Mouse (Mus musculus): Measurements from ENCODE around the gene Dync1li2.

Dync1li2 gene

GRCm38 (mm10) chr8:104442299-104443124 lies at the start of gene Dync1li2:
Gene Dync1li2, minus strand, starts transcription at chr8:104443047.
- DNase-seq (ENCODE audit: low read depth, low spot score) = peak; percentile 96

DNA sequence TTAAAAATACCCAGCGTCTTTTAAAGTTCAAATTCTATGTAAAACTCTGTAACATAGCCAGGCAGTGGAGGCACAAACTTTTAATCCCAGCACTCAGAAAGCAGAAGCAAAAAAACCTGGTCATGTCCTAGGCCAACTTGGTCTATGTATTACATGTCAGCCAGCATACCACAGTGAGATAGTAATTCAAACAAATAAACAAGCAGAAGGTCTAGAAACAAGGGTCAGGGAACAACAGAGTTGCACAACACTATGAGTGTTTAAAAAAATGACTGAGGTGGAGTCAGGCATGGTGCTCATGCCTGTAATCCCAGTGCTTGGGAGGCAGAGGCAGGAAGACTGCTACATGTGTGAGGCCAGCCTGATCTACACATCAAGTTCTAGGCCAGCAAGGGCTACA lies 36.2 kb upstream of the Dync1li2 start:
- no peak for DNase-seq (ENCODE audit: low read depth, low spot score)

- DNase-seq (ENCODE audit: low read depth, low spot score) = no peak
Measured at GRCm38 (mm10) chr8:104472465-104472864, 29.6 kb upstream of the Dync1li2 start.

DNA sequence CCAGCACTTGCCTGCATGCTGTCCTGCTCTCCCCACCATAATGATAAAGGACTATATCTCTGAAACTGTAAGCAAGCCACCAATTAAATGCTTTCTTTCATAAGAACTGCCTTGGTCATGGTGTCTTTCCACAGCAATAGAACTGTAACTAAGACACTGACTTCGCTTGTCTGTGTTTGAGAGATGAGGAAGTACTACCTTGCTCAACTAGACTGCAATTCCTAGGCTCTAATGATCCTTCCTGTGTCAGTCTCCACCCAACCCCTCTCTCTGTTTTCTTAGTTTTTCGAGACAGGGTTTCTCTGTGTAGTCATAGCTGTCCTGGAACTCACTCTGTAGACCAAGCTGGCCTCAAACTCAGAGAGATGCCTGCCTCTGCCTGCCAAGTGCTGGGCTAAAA lies 24.6 kb upstream of the Dync1li2 start:
- DNase-seq (ENCODE audit: low read depth, low spot score) = no peak

DNA sequence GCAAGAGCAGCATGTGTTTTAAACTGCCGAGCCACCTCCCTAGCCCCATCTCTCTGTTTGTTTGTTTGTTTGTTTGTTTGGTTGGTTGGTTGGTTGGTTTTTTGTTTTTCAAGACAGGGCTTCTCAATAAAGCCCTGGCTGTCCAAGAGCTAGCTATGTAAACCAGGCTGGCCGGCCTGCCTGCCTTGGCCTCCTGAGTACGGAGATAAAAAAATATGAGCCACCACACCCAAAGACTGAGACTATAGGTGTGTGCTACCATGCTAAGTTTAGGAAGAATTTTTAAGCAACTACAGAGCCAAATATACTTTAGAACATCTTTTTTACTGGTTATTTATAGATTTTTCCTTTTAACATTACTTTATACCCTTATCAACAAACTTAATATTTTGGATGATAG lies 9.3 kb upstream of the Dync1li2 start:
- DNase-seq (ENCODE audit: low read depth, low spot score) = no peak

- no peak for DNase-seq (ENCODE audit: low read depth, low spot score)
Measured at GRCm38 (mm10) chr8:104448796-104449195, 5.9 kb upstream of the Dync1li2 start.

DNA sequence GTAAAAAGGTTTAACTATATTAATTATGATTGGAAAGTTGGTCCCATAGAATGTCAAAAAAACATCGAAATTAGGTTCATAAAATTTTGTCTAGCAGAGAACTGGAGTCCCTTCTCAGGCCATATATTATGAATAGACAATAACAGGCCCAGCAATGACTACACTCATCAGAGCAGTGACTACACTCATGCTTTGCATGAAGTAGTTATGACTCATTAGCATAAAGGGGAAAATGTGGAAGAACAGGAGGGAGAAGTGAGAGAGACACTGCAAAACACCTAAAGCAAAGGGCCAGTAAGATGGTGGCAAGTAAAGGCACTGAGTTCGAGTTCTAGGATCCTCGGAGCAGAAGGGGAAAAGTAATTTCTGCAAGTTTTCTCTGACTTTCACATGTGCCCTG lies 3.2 kb upstream of the Dync1li2 start:
- peak; percentile 58 for DNase-seq (ENCODE audit: low read depth, low spot score)

GRCm38 (mm10) chr8:104445248-104445647 lies 2.4 kb upstream of the Dync1li2 start:
- peak; percentile 66 for DNase-seq (ENCODE audit: low read depth, low spot score)

- DNase-seq (ENCODE audit: low read depth, low spot score) = no peak
Measured at GRCm38 (mm10) chr8:104443125-104443679, 355 bp upstream of the Dync1li2 start.

DNA sequence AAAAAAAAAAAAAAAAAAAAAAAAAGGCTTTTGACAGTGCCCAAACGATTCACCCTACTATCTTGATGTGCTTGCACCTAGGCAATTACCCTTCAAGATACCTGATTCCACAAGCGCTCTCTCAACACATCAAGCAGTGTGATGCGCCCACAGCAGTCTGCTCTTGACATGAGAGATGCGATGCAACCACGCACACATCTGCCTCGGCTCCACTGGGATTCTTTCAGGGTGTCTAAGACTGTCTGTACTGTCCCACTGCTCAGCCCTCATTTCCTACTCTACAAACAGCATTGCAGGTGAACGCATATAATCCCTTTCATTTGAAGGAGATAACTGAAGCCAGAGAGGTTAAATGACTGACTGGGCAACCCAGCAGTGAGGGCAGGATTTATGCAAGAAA lies 1.2 kb downstream of the Dync1li2 start:
- DNase-seq (ENCODE audit: low read depth, low spot score) = no peak

GRCm38 (mm10) chr8:104439461-104439860 lies 3.4 kb downstream of the Dync1li2 start:
- DNase-seq (ENCODE audit: low read depth, low spot score) = no peak

DNA sequence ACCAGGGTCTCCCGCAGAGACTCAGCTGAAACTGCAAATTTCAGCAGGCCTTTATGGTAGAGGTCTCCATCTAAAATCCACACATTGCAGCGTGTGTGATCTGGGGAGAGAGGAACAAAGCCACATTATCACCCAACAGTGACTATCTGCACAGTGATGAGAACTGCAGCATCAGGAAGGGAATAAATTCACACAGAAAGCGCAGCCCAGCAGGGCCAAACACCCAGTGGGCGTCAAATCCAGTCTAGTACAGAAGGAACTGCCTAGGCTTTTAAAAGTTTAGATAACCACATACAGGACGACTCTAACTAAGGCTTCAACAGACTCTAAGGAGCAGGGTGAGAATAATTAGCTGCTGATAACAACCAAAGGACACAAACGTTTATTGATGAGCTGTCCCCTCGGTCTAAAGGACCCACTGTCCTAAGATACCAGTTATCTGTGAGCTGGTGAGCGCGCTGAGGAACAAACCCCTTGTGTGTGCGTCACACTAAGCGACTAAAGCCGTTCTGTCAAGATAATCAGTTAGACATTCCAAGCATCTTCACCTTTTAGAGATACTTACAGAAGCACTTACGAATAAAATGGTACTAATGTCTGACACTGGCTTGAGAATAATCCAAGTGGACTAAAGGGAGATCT lies 5.2 kb downstream of the Dync1li2 start:
- DNase-seq (ENCODE audit: low read depth, low spot score) = no peak

DNA sequence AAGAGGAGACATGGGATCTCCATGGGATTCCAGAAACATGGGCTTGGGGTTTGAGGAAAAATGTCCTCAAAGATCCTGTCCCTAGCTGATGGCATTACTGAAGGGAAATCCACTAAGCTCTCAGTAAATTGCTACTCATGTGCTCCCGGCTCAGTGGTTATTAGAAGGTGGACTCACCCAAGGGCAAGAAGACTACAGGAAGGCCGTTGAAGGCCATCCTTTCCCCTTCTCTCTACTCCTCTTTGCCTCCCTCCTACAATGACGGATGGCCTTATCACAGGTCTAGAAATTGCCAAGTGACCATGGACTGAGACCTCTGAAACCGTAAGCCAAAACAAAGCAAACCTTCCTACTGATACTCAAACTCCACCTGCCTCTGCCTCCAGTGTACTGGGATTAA lies 6.3 kb downstream of the Dync1li2 start:
- no peak for DNase-seq (ENCODE audit: low read depth, low spot score)

GRCm38 (mm10) chr8:104436038-104436437 lies 6.8 kb downstream of the Dync1li2 start:
- no peak for DNase-seq (ENCODE audit: low read depth, low spot score)

GRCm38 (mm10) chr8:104434826-104435354 lies 8.0 kb downstream of the Dync1li2 start:
- DNase-seq (ENCODE audit: low read depth, low spot score) = no peak

GRCm38 (mm10) chr8:104434275-104434674 lies 8.6 kb downstream of the Dync1li2 start:
- no peak for DNase-seq (ENCODE audit: low read depth, low spot score)

DNA sequence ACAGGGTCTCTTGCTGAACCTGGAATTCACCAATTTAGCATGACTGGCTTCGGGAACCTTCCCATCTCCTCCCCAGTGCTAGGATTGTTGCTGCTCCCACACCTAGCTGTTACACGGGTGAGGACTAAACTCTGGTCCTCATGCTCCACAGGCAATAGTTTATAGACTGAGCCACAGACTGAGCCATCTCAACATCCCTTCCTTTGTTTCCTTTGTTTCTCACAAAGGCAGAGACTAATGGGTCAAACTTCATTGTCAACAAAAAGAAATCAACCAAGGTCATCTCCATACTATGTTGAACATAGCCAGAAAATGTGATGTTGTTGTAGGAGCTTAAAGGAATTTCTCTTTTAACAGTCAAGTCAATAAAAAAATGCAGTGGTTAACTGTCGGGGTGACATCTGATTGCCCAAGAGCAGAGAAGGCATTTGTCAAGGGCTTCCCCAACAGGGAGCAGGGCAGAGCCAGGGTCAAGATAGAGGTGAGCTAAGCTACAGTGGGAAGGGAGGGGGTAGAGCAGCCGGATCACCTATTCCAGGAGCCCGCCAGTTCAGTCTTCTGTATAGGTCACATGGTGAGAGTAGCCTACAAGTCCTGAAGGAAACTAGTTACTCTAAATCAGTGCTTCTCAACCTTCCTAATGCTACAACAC lies 9.5 kb downstream of the Dync1li2 start:
- no peak for DNase-seq (ENCODE audit: low read depth, low spot score)

GRCm38 (mm10) chr8:104432656-104433055 lies 10.2 kb downstream of the Dync1li2 start:
- peak; percentile 48 for DNase-seq (ENCODE audit: low read depth, low spot score)

- no peak for DNase-seq (ENCODE audit: low read depth, low spot score)
Measured at GRCm38 (mm10) chr8:104430230-104430629, 12.6 kb downstream of the Dync1li2 start.

- DNase-seq (ENCODE audit: low read depth, low spot score) = no peak
Measured at GRCm38 (mm10) chr8:104427703-104428102, 15.1 kb downstream of the Dync1li2 start.

DNA sequence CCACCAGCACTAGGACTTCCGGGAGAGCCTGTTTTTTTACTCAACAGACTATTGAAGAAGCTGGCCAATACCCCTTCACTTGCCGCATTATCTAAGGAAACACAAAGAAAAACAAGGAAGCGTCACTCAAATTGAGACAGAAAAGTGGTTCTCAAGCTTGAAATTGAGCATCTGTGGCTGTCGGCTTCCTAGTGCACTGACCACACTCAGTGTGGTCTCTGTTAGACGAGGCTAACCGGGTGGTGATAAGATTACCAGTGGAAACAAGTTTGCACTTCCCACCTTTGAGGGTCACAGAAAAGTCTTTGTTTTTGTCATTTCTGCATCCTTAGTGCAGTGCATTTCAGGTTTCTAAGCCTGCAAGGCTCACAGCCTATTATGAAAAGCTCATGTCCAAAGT lies 20.5 kb downstream of the Dync1li2 start:
- no peak for DNase-seq (ENCODE audit: low read depth, low spot score)

- DNase-seq (ENCODE audit: low read depth, low spot score) = no peak
Measured at GRCm38 (mm10) chr8:104416022-104416421, 26.8 kb downstream of the Dync1li2 start.
